Mouse (Mus musculus) cerebellum, postnatal 25 days (tissue): ENCODE results near the gene Rps5.
"Not testable (repeated sequence)": the region's sequence is repeated elsewhere in the genome, so short reads cannot be mapped to it uniquely, and the experiment has no call there.

Experiments
- DNase-seq, 2 experiments: peaks; one replicate each; pipeline ENCODE4 v3.0.0; 2021; ENCODE audit warnings: mixed read lengths in 2 of 2

Gene Rps5

GRCm38 (mm10) chr7:12921705-12922465 lies at the start of gene Rps5:
TSS of gene Rps5 (plus strand) at chr7:12922290.
- peak; percentile 98 to 99 for DNase-seq

- peak in 1 of 2 experiments; percentile 21 for DNase-seq
These were observed 47.8 kb upstream of the Rps5 start for GRCm38 (mm10) chr7:12874301-12874700.

GRCm38 (mm10) chr7:12880036-12880435 lies 42.1 kb upstream of the Rps5 start:
- no peak for DNase-seq

GRCm38 (mm10) chr7:12880497-12880896 lies 41.6 kb upstream of the Rps5 start:
- peak in 1 of 2 experiments; percentile 21 for DNase-seq

- DNase-seq = peak; percentile 95 to 96
These were observed 41.0 kb upstream of the Rps5 start, which contains the start of gene Zfp128 for GRCm38 (mm10) chr7:12880911-12881660. TSS of gene Zfp128 (plus strand) at chr7:12881177.

GRCm38 (mm10) chr7:12886563-12887266 lies 35.4 kb upstream of the Rps5 start:
- DNase-seq = no peak

GRCm38 (mm10) chr7:12887585-12887984 lies 34.5 kb upstream of the Rps5 start:
- no peak for DNase-seq

GRCm38 (mm10) chr7:12890928-12891327 lies 31.2 kb upstream of the Rps5 start:
- DNase-seq = no peak

- no peak for DNase-seq
These were observed 30.8 kb upstream of the Rps5 start for GRCm38 (mm10) chr7:12891334-12891733.

- DNase-seq = peak; percentile 91 to 93
These were observed 24.3 kb upstream of the Rps5 start, which contains the start of gene Zscan22 for GRCm38 (mm10) chr7:12897655-12898410. TSS of gene Zscan22 (plus strand) at chr7:12897815.

- no peak for DNase-seq
These were observed 20.6 kb upstream of the Rps5 start for GRCm38 (mm10) chr7:12901517-12901916.

- DNase-seq = peak in 1 of 2 experiments; percentile 33
These were observed 18.5 kb upstream of the Rps5 start for GRCm38 (mm10) chr7:12903623-12904022.

GRCm38 (mm10) chr7:12905146-12905545 lies 16.9 kb upstream of the Rps5 start:
- no peak for DNase-seq

GRCm38 (mm10) chr7:12909498-12909962 lies 12.6 kb upstream of the Rps5 start:
- peak; percentile 77 to 89 for DNase-seq

GRCm38 (mm10) chr7:12910181-12910668 lies 11.9 kb upstream of the Rps5 start:
- DNase-seq = peak; percentile 75 to 77

- DNase-seq = peak in 1 of 2 experiments; percentile 29
These were observed 8.5 kb upstream of the Rps5 start for GRCm38 (mm10) chr7:12913556-12913955.

- DNase-seq = not testable (repeated sequence)
These were observed 1.6 kb upstream of the Rps5 start for GRCm38 (mm10) chr7:12920495-12920894.

- DNase-seq = no peak
These were observed 779 bp upstream of the Rps5 start for GRCm38 (mm10) chr7:12921318-12921704.

GRCm38 (mm10) chr7:12922729-12923128 lies 639 bp downstream of the Rps5 start:
- no peak for DNase-seq

- DNase-seq = peak; percentile 64 to 67
These were observed 4.2 kb downstream of the Rps5 start for GRCm38 (mm10) chr7:12926316-12926715.

- DNase-seq = peak; percentile 26 to 38
These were observed 5.1 kb downstream of the Rps5 start, which contains the start of gene Rnf225 for GRCm38 (mm10) chr7:12927191-12927680. TSS of gene Rnf225 (plus strand) at chr7:12927416.
